Mouse (Mus musculus) cerebellum, adult (tissue): ENCODE measurements around the gene Tdrd1.
A peak's percentile ranks its signal among the peaks of the same experiment; 100 is the strongest.

Source experiments
- ATAC-seq: cut with Nextera tagmentation; 2 replicates; pipeline ENCODE4 v1.9.2; 2017; ENCODE audit warnings: mild to moderate bottlenecking, moderate library complexity, mixed read lengths; ENCODE audit not compliant: insufficient number of reproducible peaks, low FRiP score, low TSS enrichment

Tdrd1 gene

DNA sequence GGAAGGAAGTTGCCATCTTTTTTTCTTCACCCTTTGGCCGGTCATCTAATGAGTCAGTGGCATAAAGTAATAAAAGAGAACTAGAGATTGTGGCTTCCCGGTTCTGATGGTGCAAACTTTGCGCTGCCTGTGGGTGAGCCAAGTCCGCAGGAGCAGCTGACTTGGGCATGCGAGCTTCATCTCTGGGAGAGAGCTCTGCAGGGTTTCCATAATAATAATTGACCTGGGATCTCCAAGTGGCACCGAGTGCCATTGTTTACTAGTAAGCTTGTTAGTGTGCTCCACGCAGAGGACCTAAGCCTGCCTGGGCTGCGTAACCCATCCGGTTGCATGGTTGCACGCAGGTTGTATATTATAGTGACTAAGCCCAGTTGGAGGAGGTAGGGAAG is 3.6 kb upstream of the Tdrd1 start:
- ATAC-seq: 0 out of 2 replicates have a peak, but pooled peaks have one; percentile 16

DNA sequence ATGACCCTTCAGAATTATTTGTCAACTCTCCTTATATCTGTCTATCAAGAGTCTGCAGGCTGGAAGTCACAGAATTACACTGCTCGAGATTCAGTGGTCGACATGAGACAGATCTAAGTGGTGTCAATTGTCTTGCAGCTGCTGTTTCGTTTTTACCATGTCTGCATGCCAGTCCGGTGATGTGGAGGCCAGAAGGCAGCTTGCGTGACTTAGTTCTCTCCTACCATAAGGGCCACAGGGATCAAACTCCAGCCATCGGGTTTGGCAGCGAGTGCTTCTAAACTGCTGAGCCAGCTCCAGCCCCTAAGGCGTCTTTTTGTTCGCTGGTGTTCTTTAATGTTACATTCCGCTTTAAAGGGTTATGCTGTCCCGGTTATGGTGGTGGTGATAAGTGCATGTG is 2.3 kb downstream of the Tdrd1 start:
- ATAC-seq: no peak

DNA sequence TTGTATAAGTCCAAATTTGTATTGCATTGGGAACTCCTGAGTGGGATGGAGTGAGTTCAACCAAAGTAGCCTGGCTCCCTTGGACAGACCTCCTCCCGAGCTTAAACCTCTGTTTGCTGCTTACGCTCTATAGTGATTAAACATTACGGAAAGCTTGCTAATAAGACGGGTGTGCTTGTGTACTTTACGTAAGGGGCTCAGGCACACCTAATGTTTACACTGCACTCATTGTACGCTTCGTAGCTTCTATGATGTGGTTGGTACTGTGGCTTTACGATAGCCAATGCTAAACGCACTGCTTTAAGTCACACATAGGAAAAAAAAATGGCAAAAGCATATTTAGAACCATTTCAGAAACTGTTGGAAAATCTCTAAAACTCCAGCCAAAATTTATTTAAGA is 3.3 kb downstream of the Tdrd1 start:
- no peak for ATAC-seq

DNA sequence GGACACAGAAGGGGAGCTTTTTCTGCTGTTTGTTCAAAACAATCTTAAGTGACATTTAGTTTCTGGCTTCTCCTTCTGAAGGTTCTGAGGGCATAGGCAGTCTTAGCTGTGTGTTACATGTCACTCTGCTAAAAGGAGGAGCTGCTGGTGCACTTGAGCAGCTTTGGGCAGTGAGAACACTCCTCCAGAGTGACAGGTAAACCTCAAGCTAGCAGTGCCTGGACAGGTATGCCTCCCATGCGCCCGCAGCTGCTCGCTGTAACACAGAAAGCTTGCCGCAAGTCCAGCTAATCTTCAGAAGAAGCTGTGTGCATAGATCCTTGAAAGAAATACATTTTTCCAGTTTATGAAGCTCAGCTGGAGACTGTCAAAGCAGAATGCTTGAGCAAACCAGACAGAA is 4.2 kb downstream of the Tdrd1 start:
- ATAC-seq: no peak

DNA sequence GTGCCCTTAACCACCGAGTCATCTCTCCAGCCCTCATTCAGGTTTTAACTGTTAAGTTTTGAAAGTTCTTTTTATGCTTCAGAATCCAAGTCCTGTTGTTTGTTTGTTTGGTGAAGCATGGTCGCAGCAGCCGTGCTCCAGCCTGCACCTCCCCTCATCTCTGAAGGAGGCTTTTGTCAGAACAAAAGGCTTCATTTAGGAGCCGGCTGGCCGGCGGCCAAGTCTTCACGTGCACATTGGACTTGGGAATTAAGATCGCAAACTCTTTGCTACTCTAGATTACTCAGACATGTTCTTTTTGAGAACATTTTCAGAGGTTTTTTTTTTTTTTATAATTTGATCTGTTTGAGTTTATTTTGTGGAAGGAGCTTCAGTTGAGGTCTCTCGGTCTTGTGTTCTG is 9.3 kb downstream of the Tdrd1 start:
- ATAC-seq: no peak

DNA sequence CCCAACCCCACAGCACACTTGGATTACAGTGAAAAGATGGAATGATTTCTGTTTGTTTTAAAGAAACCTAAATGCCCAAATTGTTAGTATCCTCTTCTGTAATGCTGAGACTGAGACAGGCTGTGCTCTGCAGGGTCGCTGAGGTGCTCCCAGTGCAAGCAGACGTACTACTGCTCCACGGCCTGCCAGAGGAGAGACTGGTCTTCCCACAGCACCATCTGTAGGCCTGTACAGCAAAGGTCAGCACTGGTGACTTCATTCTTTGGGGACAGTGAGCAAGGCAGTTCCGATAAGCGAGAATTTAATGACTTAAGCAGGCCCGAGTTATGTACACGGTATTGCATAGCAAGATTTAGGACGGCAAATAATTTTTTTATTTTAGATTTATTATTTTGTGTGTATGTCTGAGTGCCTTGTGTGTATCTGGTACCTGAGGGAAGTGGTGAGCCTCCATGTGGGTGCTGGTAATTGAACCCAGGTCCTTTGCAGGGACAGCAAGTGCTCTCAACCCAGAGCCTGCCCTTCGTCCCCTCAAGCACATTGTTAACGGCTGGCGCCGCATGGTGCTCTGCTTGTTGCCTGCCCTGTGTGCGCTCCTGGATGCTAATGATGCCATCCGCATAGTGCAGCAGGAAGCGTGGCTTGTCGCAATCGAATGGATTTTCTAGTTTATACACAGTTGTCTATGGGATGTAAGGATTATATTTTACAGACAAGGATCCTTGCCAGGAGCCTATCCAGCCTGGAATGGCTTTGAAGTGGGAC is 13.1 kb downstream of the Tdrd1 start:
- no peak for ATAC-seq

DNA sequence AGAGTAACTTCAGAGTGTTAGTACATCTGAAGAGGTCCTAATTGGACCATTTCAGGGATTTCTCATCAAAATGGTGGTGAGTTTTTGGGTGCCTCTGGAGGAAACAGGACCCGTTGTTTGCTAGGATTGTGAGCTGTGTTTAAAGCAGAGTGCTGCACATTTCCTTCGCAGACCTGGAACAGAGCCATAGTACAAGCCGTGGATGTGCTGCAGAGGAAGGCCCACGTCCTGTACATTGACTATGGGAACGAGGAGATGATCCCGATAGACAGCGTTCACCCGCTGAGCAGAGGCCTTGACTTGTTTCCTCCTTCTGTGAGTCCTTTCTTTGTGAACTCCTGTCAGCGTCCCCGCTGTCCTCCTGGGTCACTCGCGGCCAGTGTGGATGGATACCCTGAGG is 17.0 kb downstream of the Tdrd1 start:
- no peak for ATAC-seq

DNA sequence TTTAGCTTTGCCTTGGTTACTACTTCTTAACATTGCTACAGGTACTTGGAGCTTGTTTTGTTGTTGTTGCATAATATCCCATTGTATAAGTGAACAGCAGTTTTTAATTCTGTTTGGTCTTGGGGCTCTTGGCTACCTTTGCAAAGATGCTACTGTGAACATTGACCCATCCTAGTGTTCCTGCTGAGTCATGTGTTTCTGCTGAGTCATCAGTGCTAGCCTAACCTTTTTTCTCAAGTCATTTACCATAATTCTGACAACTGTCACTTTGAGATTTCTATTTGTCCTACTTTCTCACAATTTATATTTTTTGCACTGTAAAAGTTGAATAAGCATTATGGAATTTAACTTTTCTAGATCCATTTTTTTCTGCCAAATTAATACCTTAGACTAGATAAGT is 26.6 kb downstream of the Tdrd1 start:
- ATAC-seq: no peak

DNA sequence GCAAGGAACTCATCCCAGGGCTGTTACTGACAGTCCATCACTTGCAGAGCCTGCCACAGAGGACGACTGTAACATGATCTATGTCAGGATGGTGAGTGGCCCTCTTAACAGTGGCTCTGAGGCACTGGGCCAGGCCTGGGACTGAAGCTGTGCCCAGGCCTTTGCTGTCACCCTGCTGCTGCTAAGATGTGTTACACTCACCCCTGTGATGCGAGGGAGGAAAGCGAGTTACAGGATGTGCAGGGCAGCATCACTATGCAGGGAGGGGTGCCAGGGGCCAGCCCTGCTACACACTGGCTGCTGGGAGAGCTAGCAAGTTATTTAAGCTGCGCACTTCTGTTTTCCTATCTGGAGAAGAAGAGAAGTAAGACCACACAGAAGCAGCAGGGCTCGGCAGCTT is 30.4 kb downstream of the Tdrd1 start:
- no peak for ATAC-seq

DNA sequence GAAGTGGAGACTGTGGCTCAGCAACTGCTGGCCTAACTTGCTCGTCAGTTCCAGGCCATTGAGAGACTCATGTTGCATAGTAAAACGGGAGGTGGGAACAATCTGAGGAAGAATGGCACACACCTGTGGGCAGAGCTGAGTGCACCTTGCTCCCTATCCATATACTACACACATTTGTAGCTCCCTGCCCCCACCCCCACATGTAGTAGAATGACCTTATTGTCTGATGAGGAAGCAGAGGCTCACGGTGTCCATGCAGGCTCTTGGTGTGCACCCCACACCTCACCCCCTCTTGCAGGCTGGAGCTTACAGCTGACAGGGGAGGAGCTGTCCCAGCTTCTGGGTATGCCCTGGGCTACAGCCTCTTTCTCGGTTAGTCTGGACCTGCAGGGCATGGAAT is 41.7 kb downstream of the Tdrd1 start:
- no peak for ATAC-seq

DNA sequence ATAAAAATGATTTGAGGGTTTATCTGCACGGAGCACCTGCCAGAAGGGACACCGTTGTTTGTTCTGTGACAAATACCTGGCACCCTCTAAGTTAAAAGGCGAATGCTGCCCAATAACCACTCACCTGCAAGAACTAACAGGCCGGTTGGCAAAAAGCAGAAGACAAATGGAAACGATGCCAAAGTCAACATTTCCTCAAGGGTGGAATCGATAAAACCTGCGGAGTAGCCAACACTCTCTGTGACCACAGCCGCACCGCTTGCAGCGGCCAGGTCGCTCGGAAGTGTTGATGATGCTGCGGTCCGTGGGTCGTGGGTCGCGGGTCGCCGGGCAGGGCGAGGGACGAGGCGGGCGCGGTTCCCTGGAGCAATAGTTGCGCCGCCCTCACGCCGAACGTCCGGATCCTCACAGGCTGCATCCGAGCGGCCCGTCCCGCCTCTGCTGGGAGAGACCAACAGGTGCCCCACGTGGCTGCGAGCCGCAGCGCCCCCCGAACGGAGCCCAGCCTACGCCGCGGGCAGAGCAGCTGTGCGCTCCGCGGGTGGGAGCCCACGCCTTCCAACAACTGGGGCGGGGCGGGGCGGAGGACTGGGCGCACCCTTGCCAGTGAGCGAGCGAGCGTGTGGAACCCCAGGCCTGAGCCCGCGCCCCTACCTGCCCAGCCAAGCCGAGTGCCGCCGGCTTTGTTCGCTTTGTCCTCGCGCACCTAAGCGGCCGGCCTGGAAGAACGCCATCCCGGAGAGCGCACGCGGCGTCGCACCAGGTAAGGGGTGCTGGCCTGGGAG is 48.0 kb downstream of the Tdrd1 start, which contains the start of gene Vwa2:
TSS of gene Vwa2 (plus strand) at position 434 of the 785 bp plus-strand sequence.
- ATAC-seq: 0 out of 2 replicates have a peak, but pooled peaks have one; percentile 26

DNA sequence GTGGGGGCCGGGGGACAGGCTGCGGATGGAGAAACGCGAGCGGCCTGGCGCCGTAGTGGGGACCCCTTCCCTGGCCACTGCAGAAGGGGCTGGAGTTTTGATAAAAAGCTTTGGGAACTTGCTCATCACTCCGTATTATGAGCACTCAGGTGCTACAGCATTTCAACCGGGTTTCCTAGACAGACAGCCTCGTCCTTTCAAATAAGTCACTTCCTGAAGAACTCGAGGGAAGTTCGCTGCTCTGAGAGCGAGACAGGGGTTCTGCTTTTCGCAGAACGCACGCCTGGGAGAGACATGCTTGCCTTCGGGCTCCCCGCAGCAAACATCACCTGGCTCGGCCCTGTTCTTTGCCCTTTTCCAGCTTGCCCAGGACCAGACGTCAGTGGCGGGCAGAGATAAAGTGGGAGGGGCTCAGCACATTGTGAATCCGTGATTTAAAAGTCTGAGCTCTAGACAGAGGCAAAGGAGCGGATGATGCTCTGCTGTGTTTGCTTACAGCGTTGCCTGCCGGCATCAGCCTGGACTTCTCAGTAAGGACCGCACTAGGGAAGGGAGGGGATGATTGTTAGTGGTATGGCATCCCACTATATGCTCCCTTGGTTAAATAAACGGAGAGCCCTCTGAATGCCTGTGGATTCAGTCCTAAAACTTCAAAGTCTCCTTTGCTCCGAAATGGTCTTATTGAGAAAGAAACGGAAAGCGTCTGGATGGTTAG is 48.7 kb downstream of the Tdrd1 start:
- ATAC-seq: no peak; the same call in 1 of the 2 replicates

DNA sequence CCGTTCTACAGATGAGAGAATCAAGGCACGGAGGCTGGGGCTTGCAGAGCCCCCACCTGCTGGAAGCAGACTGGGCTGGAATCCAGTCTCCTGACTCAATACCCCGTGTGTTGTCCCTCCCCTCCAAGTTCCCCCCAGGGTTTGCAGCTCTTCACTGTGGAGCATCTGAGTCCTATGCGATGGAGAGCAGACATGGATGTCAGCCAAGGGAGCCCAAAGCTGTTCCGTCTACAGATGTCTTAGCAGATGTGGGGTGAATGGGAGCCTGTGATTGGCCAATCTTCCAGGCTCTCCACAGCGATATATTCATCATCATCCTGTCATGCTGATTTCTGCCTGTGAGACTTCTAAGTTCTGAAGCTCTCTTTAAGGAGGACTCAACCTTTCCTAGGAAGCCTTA is 51.4 kb downstream of the Tdrd1 start:
- no peak for ATAC-seq

DNA sequence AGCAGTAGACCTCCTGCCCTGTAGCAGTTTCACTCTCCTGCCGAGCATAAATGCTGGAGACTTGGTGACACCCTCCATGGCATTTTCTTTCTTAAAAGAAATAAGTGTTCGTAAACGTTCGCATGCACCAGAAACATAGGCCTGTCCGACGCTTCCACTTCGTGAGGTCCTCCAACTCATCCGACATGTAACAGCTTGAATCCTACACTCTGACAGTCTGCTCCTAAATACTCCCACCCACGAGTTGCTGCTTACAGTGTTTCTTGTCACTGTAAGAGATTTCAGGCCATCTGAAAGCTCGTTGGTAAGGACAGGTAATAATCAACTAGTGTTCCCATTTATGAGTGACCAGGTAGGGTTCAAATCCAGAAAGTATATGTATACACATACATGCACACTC is 61.9 kb downstream of the Tdrd1 start:
- no peak for ATAC-seq

DNA sequence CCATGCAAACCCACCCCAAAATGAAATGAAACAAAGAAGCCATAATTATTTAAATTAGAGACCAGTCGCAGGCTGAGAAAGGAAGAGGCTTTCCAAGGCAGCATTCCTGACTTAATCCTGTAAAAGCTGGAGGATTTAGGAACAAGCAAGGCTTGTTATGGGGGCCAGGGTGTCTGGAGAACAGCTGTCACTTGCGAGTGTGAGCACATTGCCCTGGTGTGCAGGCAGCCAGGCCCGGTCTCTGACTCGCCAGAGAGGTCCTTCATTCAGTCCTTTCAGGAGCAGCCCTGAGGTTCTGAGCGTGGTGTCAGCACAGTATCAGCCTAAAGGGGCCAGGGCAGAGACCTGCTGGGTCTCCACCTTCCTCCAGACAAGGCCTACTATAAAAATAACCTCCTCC is 62.6 kb downstream of the Tdrd1 start:
- ATAC-seq: no peak

DNA sequence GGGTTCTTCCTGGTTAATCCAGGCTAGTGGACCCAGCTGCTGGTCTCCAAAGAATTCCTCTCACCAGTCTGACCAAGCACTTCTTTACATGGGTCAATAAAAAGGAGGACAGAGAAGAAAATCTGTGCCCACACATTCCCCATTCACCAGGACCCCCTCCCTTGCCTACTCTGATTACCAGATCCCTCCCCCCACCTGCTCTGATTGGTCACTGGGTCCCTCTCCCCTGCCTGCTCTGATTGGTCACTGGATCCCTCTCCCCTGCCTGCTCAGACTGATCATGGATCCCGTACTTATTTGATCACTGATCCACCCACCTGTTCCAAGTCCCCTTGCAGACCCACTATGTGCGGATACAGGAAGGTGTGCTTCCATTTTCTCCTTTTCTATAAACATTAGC is 65.4 kb downstream of the Tdrd1 start:
- ATAC-seq: no peak

DNA sequence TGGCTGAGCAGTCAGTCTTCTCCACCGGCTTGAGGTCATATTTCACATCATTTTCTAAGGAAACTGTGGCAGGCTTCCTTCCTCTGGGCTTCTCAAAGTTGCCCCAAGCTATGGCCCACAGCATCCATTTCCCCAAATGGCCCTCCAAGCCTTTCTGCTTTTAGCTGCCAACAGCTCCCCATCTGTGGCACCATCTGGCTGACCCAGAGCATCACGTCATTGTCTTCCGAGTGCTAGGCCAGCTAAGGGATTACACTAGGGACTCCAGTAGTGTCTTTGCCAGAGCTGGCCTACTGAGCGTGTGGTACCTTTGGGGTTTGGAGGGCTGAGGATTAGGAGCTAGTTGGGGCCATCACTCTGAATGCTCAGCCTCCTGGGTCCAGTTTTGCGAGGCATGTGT is 66.6 kb downstream of the Tdrd1 start:
- no peak; the same call in 1 of the 2 replicates for ATAC-seq

DNA sequence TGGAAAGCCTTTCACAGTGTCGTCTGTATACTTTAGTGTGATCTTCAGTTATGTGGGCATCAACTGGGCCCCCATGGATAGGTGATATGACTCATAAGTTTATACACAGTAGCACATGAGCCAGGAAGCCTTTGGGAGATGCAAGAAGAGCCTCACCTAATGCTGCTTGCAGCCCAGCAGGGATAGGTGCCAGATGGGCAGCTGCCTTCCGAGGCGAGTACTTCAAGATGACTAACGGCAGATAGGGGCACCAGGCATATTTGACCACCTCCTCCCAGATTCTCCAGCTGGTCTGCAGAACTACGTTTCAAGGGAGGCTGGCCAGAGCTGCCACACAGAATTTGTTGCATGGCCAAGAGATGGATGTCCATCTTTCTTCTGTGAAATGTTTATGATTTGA is 67.3 kb downstream of the Tdrd1 start:
- no peak for ATAC-seq

DNA sequence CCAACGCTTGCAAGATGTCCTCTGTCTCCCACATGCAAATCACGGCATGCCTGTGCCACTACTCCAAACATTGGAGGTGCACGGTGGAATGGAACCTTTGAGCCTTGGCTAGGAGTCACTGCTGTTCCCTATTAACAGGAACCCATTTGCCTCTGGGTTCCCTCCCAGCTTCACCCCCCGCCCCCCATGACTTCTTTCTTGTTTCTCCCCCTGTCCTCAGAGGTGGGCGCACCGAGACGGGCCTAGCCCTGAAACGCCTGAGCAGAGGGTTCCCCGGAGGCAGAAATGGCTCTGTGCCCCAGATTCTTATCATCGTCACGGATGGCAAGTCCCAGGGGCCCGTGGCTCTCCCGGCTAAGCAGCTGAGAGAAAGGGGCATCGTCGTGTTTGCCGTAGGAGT is 71.6 kb downstream of the Tdrd1 start:
- ATAC-seq: no peak

DNA sequence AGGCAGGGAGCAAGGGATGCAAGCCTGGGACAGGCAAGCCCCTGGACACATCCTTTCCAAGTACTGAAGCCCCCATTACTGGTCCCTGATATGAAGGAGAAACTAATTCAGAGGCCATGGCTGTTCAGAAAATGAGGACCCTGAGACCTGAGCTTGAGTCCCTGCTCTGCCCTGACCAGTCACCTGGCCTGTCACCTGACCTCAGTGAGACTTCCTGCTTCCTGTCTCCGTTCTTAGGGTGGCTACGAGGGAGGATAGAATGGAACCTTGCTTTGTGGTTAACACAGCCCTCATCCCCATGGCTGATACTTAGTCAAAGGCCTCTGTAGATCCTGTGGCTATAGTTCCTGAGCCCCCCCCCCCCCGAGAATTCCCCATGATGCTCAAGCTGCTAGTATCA is 78.1 kb downstream of the Tdrd1 start:
- ATAC-seq: no peak

DNA sequence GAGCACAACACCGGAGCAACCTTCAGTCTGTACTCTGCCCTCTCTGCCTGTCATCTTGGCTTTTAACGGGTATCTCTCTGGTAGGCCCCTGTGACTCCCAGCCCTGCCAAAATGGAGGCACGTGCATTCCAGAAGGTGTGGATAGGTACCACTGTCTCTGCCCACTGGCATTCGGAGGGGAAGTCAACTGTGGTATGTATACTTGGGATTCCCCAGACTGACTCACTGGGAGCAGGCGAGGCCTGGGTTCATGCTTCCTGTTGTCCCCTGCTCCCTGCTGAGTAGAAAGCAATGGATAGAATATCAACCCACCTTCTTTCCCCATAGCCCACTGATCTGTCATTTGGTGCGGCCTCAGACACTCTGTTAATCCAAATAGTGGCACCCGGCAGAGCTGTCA is 79.4 kb downstream of the Tdrd1 start:
- no peak for ATAC-seq
